Mouse (Mus musculus): ENCODE measurements around the gene Zfhx3. TPM values are rescaled to one million over a fixed set of nuclear protein-coding genes. Genes with fewer than 3 reads are reported as not detected.

Gene Zfhx3
- polyA plus RNA-seq, 1 experiment from 2014 or later: 6.2 TPM

- Histone ChIP-seq H3K27me3 (replicated peaks) (no peaks in the 10 kb centered on the region), H3K9me3 (no peaks in the 10 kb centered on the region), H3K36me3 (no peaks in the 10 kb centered on the region), H3K4me3 (no peak overlapping the region), H3K4me2 (no peak overlapping the region), H3K4me1 (no peaks in the 10 kb centered on the region), H3K9ac (no peak overlapping the region), H3K27ac (replicated peaks) (no peak overlapping the region)
- ATAC-seq (ENCODE audit: extremely low read depth, insufficient number of reproducible peaks, low FRiP score, low TSS enrichment): no peak
- WGBS: 74% methylated on average over 19 of the region's 19 CpGs
Measured at GRCm38 (mm10) chr8:108467172-108468035, 525.0 kb downstream of the Zfhx3 start.

- H3K4me3 ChIP-seq: no peak overlapping the region
- no peak overlapping the region for H3K4me2 ChIP-seq
- H3K9ac ChIP-seq: no peak overlapping the region
- H3K27ac ChIP-seq (replicated peaks): no peak overlapping the region
- ATAC-seq (ENCODE audit: extremely low read depth, insufficient number of reproducible peaks, low FRiP score, low TSS enrichment): no peak
- H3K36me3 ChIP-seq: no peaks in the 10 kb centered on the region
- H3K4me1 ChIP-seq: no peaks in the 10 kb centered on the region
- H3K27me3 ChIP-seq (replicated peaks): no peaks in the 10 kb centered on the region
- 87% methylated on average over 3 of the region's 3 CpGs for WGBS
- no peaks in the 10 kb centered on the region for H3K9me3 ChIP-seq
Measured at GRCm38 (mm10) chr8:108470269-108470668, 527.8 kb downstream of the Zfhx3 start.

GRCm38 (mm10) chr8:108474556-108474955 lies 532.1 kb downstream of the Zfhx3 start:
- H3K9ac ChIP-seq: no peak overlapping the region
- peaks cover 6% of the 10 kb centered on the region for H3K4me1 ChIP-seq
- WGBS: 68% methylated on average over 10 of the region's 10 CpGs
- H3K9me3 ChIP-seq: no peaks in the 10 kb centered on the region
- H3K27me3 ChIP-seq (replicated peaks): no peaks in the 10 kb centered on the region
- H3K4me2 ChIP-seq: no peak overlapping the region
- H3K36me3 ChIP-seq: no peaks in the 10 kb centered on the region
- ATAC-seq (ENCODE audit: extremely low read depth, insufficient number of reproducible peaks, low FRiP score, low TSS enrichment): no peak
- no peak overlapping the region for H3K4me3 ChIP-seq
- no peak overlapping the region for H3K27ac ChIP-seq (replicated peaks)

GRCm38 (mm10) chr8:108478131-108478530 lies 535.7 kb downstream of the Zfhx3 start:
- Histone ChIP-seq H3K9me3 (no peaks in the 10 kb centered on the region), H3K4me2 (no peak overlapping the region), H3K27ac (replicated peaks) (no peak overlapping the region), H3K27me3 (replicated peaks) (no peaks in the 10 kb centered on the region), H3K9ac (no peak overlapping the region), H3K36me3 (no peaks in the 10 kb centered on the region), H3K4me1 (peaks cover 21% of the 10 kb centered on the region), H3K4me3 (no peak overlapping the region)
- 35% methylated on average over 8 of the region's 8 CpGs for WGBS
- ATAC-seq (ENCODE audit: extremely low read depth, insufficient number of reproducible peaks, low FRiP score, low TSS enrichment): no peak

- Histone ChIP-seq H3K4me2 (no peak overlapping the region), H3K9me3 (no peaks in the 10 kb centered on the region), H3K4me3 (no peak overlapping the region), H3K9ac (no peak overlapping the region), H3K36me3 (no peaks in the 10 kb centered on the region), H3K27me3 (replicated peaks) (no peaks in the 10 kb centered on the region), H3K27ac (replicated peaks) (no peak overlapping the region), H3K4me1 (peaks cover 21% of the 10 kb centered on the region)
- WGBS: 53% methylated on average over 12 of the region's 12 CpGs
- ATAC-seq (ENCODE audit: extremely low read depth, insufficient number of reproducible peaks, low FRiP score, low TSS enrichment): no peak
Measured at GRCm38 (mm10) chr8:108480141-108480540, 537.7 kb downstream of the Zfhx3 start.

GRCm38 (mm10) chr8:108481167-108481815 lies 538.8 kb downstream of the Zfhx3 start:
- no peaks in the 10 kb centered on the region for H3K27me3 ChIP-seq (replicated peaks)
- H3K9ac ChIP-seq: no peak overlapping the region
- H3K4me3 ChIP-seq: no peak overlapping the region
- 35% methylated on average over 11 of the region's 11 CpGs for whole genome bisulfite sequencing
- H3K4me2 ChIP-seq: no peak overlapping the region
- H3K9me3 ChIP-seq: no peaks in the 10 kb centered on the region
- no peak for ATAC-seq (ENCODE audit: extremely low read depth, insufficient number of reproducible peaks, low FRiP score, low TSS enrichment)
- H3K36me3 ChIP-seq: no peaks in the 10 kb centered on the region
- peaks cover 21% of the 10 kb centered on the region for H3K4me1 ChIP-seq
- no peak overlapping the region for H3K27ac ChIP-seq (replicated peaks)

GRCm38 (mm10) chr8:108496101-108496500 lies 553.7 kb downstream of the Zfhx3 start:
- Histone ChIP-seq H3K9ac (no peak overlapping the region), H3K4me2 (no peak overlapping the region), H3K4me1 (no peaks in the 10 kb centered on the region), H3K4me3 (no peak overlapping the region), H3K27me3 (replicated peaks) (no peaks in the 10 kb centered on the region), H3K9me3 (no peaks in the 10 kb centered on the region), H3K36me3 (no peaks in the 10 kb centered on the region), H3K27ac (replicated peaks) (no peak overlapping the region)
- ATAC-seq (ENCODE audit: extremely low read depth, insufficient number of reproducible peaks, low FRiP score, low TSS enrichment): no peak
- WGBS: 68% methylated on average over 12 of the region's 12 CpGs

- no peak overlapping the region for H3K27ac ChIP-seq (replicated peaks)
- H3K4me1 ChIP-seq: no peaks in the 10 kb centered on the region
- H3K9ac ChIP-seq: no peak overlapping the region
- no peaks in the 10 kb centered on the region for H3K9me3 ChIP-seq
- WGBS: 74% methylated on average over 3 of the region's 3 CpGs
- H3K27me3 ChIP-seq (replicated peaks): no peaks in the 10 kb centered on the region
- no peak for ATAC-seq (ENCODE audit: extremely low read depth, insufficient number of reproducible peaks, low FRiP score, low TSS enrichment)
- H3K4me3 ChIP-seq: no peak overlapping the region
- no peak overlapping the region for H3K4me2 ChIP-seq
- H3K36me3 ChIP-seq: no peaks in the 10 kb centered on the region
Measured at GRCm38 (mm10) chr8:108506779-108507178, 564.3 kb downstream of the Zfhx3 start.

GRCm38 (mm10) chr8:108507769-108508168 lies 565.3 kb downstream of the Zfhx3 start:
- H3K36me3 ChIP-seq: no peaks in the 10 kb centered on the region
- no peak overlapping the region for H3K9ac ChIP-seq
- 76% methylated on average over 3 of the region's 3 CpGs for WGBS
- H3K4me1 ChIP-seq: no peaks in the 10 kb centered on the region
- no peaks in the 10 kb centered on the region for H3K9me3 ChIP-seq
- no peak for ATAC-seq (ENCODE audit: extremely low read depth, insufficient number of reproducible peaks, low FRiP score, low TSS enrichment)
- H3K4me3 ChIP-seq: no peak overlapping the region
- no peak overlapping the region for H3K27ac ChIP-seq (replicated peaks)
- no peak overlapping the region for H3K4me2 ChIP-seq
- H3K27me3 ChIP-seq (replicated peaks): no peaks in the 10 kb centered on the region

GRCm38 (mm10) chr8:108510641-108511325 lies 568.3 kb downstream of the Zfhx3 start:
- Histone ChIP-seq H3K9me3 (no peaks in the 10 kb centered on the region), H3K27ac (replicated peaks) (no peak overlapping the region), H3K36me3 (no peaks in the 10 kb centered on the region), H3K4me3 (no peak overlapping the region), H3K4me2 (no peak overlapping the region), H3K9ac (no peak overlapping the region), H3K27me3 (replicated peaks) (no peaks in the 10 kb centered on the region), H3K4me1 (no peaks in the 10 kb centered on the region)
- 69% methylated on average over 14 of the region's 14 CpGs for WGBS
- no peak for ATAC-seq (ENCODE audit: extremely low read depth, insufficient number of reproducible peaks, low FRiP score, low TSS enrichment)

- WGBS: 72% methylated on average over 7 of the region's 7 CpGs
- no peak overlapping the region for H3K4me2 ChIP-seq
- no peaks in the 10 kb centered on the region for H3K9me3 ChIP-seq
- H3K27me3 ChIP-seq (replicated peaks): no peaks in the 10 kb centered on the region
- no peak overlapping the region for H3K9ac ChIP-seq
- no peaks in the 10 kb centered on the region for H3K4me1 ChIP-seq
- H3K4me3 ChIP-seq: no peak overlapping the region
- no peak overlapping the region for H3K27ac ChIP-seq (replicated peaks)
- H3K36me3 ChIP-seq: no peaks in the 10 kb centered on the region
- ATAC-seq (ENCODE audit: extremely low read depth, insufficient number of reproducible peaks, low FRiP score, low TSS enrichment): no peak
Measured at GRCm38 (mm10) chr8:108518116-108518515, 575.7 kb downstream of the Zfhx3 start.
